ENCODE assay signal across 8 mouse cellular contexts in the genomic region with DNA sequence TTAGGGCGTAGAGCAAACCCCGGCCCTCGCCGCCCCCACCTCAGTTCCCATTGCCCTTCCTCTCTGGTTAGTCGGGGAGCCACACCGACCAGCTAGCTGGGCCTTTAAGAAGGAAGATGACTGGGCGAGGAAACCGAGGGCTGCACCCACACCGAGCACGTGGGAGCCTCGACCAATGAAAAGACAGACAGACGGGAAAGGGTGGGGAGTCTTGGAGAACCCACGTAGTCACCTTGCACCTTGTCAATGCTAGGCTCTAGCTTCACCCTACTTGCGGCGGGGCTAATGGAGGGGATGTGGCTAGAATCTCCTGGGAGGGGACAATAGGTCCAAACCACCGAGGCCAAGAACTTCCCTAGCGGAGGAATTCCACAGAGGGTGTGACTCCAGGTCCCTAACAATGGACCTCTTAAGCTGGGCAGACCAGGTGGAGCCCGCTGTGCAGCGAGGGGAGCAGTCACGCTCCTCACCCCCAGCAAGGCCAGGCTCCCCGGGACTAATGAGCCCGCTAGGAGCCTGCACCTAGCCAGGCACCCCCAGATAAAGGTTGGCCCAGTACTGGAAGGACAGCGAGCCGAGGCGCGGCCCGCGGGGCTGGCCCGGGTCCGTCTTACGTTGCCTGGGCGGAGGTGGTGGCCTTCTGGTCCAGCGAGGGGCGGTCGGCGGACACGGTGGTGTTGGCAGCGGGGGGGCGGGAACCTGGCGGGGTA. TPM values are rescaled to one million over a fixed set of nuclear protein-coding genes. Genes with fewer than 3 reads are reported as not detected.
A peak's percentile ranks its signal among the peaks of the same experiment; 100 is the strongest.
DNase-seq lines count a peak whose midpoint lies in the region; ATAC-seq lines count a peak whose summit lies in the region.

No protein-coding gene starts in this region.

- intact Hi-C loops in left cerebral cortex, postnatal 10 days (cut with DNase I), result loop anchor here (2.0 kb wide), 1 partner anchor 69 kb away; no protein-coding TSS in a partner anchor

- WGBS in intestine, embryonic 14.5 days, result under 1% methylated on average over 40 of the region's 40 CpGs

- peaks cover 20% of the 10 kb centered on the region for H3K27me3 ChIP-seq in intestine, embryonic 14.5 days (replicated peaks; ENCODE audit: control insufficient read depth, insufficient read depth, low read length)

- peaks cover 13% of the 10 kb centered on the region for H3K36me3 ChIP-seq in intestine, embryonic 14.5 days (ENCODE audit: control insufficient read depth, insufficient read depth, low read length)

- peak; percentile 80 for ATAC-seq in intestine, embryonic 14.5 days (replicated peaks; ENCODE audit: low FRiP score, low TSS enrichment, low read depth)
- peak; percentile 76 for ATAC-seq in megakaryocyte progenitor cell, adult 5-6 weeks (replicated peaks; ENCODE audit: poor library complexity)

- peak overlapping the region; percentile 59 for H3K9ac ChIP-seq in intestine, embryonic 14.5 days (ENCODE audit: low read length)

- H3K4me1 ChIP-seq in intestine, embryonic 14.5 days (replicated peaks; ENCODE audit: control insufficient read depth, insufficient read depth, low read length), result peaks cover 13% of the 10 kb centered on the region; the same call in 1 of the 2 replicates

- peak; percentile 94 for DNase-seq in adrenal gland, adult 2 months
- peak; percentile 75 for DNase-seq in embryo, embryonic 11.5 days (ENCODE audit: low read depth, low spot score)
- peak; percentile 86 for DNase-seq in gastrocnemius, postnatal 25 days
- DNase-seq in intestine, embryonic 14.5 days (ENCODE audit: low spot score), result peak; percentile 87
- DNase-seq in left cerebral cortex, postnatal 10 days (ENCODE audit: extremely low spot score in 1 of 2, low spot score in 2 of 2), result peak; percentile 86 to 88
- peak; percentile 85 to 91 for DNase-seq in right cerebral cortex, postnatal 36 days (ENCODE audit: low spot score in 2 of 2)
- peak; percentile 78 for DNase-seq in urinary bladder, postnatal 4 days (ENCODE audit: low spot score in 2 of 2)

- H3K27ac ChIP-seq in intestine, embryonic 14.5 days (ENCODE audit: low read depth), result peak overlapping the region; percentile 43

- no peaks in the 10 kb centered on the region for H3K9me3 ChIP-seq in intestine, embryonic 14.5 days (ENCODE audit: control insufficient read depth, low read length)

- H3K4me2 ChIP-seq in intestine, embryonic 14.5 days (ENCODE audit: low read length), result peak overlapping the region; percentile 99

- peak overlapping the region; percentile 59 for H3K4me3 ChIP-seq in intestine, embryonic 14.5 days (ENCODE audit: low read depth, low read length)

RNA-seq across cellular contexts. Expression of gene Rusc1, which starts 3.1 kb away (rescaled TPM):
- 10 to 100 TPM; 23.3 to 32.5 TPM for total RNA-seq in adrenal gland, adult 2 months (2021)
- 56.4 and 66.6 TPM in 2 replicates for polyA plus RNA-seq in adrenal gland, adult 2 months (2012; rRNA removed)
- 10 to 100 TPM; 17.7 to 19.6 TPM for total RNA-seq in gastrocnemius, postnatal 25 days (2021)
- 18.7 and 22.2 TPM in 2 replicates for polyA plus RNA-seq in intestine, embryonic 14.5 days (2014; fragmentation: Nextera tagmentation; extraction: Ambion mirVana)
- total RNA-seq in left cerebral cortex, postnatal 10 days (2021), result 100 to 1,000 TPM; 208 to 210 TPM
- total RNA-seq in megakaryocyte progenitor cell, adult 5-6 weeks (2015), result 21.6 and 23.4 TPM in 2 replicates
- total RNA-seq in megakaryocyte progenitor cell, adult 5-6 weeks (2017), result 16.4 and 18.2 TPM in 2 replicates

RNA-seq across cellular contexts. Expression of gene Gm43738, which starts 10.9 kb away (rescaled TPM):
- total RNA-seq in adrenal gland, adult 2 months (2021), result not detected
- not detected in 2 replicates for polyA plus RNA-seq in adrenal gland, adult 2 months (2012; rRNA removed)
- total RNA-seq in gastrocnemius, postnatal 25 days (2021), result not detected
- polyA plus RNA-seq in intestine, embryonic 14.5 days (2014; fragmentation: Nextera tagmentation; extraction: Ambion mirVana), result 0.20 TPM in 1 of 2 replicates, not detected in the other
- under 1 TPM in 1 of 2 experiments, not detected in 1; 0.19 TPM for total RNA-seq in left cerebral cortex, postnatal 10 days (2021)
- total RNA-seq in megakaryocyte progenitor cell, adult 5-6 weeks (2015), result not detected in 2 replicates
- total RNA-seq in megakaryocyte progenitor cell, adult 5-6 weeks (2017), result not detected in 2 replicates

RNA-seq across cellular contexts. Expression of gene Fdps, which starts 11.7 kb away (rescaled TPM):
- total RNA-seq in adrenal gland, adult 2 months (2021), result 100 to 1,000 TPM; 208 to 632 TPM
- polyA plus RNA-seq in adrenal gland, adult 2 months (2012; rRNA removed), result 253 and 549 TPM in 2 replicates
- 10 to 100 TPM; 26.0 to 27.8 TPM for total RNA-seq in gastrocnemius, postnatal 25 days (2021)
- polyA plus RNA-seq in intestine, embryonic 14.5 days (2014; fragmentation: Nextera tagmentation; extraction: Ambion mirVana), result 352 and 412 TPM in 2 replicates
- 100 to 1,000 TPM; 165 to 177 TPM for total RNA-seq in left cerebral cortex, postnatal 10 days (2021)
- total RNA-seq in megakaryocyte progenitor cell, adult 5-6 weeks (2015), result 99.4 and 118 TPM in 2 replicates
- 238 and 251 TPM in 2 replicates for total RNA-seq in megakaryocyte progenitor cell, adult 5-6 weeks (2017)

RNA-seq across cellular contexts. Expression of gene Pklr, which starts 45.9 kb away (rescaled TPM):
- under 1 TPM in 1 of 2 experiments, not detected in 1; 0.81 TPM for total RNA-seq in adrenal gland, adult 2 months (2021)
- polyA plus RNA-seq in adrenal gland, adult 2 months (2012; rRNA removed), result 0.55 TPM in 1 of 2 replicates, not detected in the other
- total RNA-seq in gastrocnemius, postnatal 25 days (2021), result not detected
- 13.3 and 15.8 TPM in 2 replicates for polyA plus RNA-seq in intestine, embryonic 14.5 days (2014; fragmentation: Nextera tagmentation; extraction: Ambion mirVana)
- not detected for total RNA-seq in left cerebral cortex, postnatal 10 days (2021)
- total RNA-seq in megakaryocyte progenitor cell, adult 5-6 weeks (2015), result 8.0 and 12.1 TPM in 2 replicates
- 9.6 and 16.7 TPM in 2 replicates for total RNA-seq in megakaryocyte progenitor cell, adult 5-6 weeks (2017)

Comparison
In these comparisons a context has a peak if more than half of its experiments do, and no peak if none do; other contexts are left out.
1. Peak in every context shown above with its lines: DNase-seq, ATAC-seq, H3K4me3 ChIP-seq and H3K27ac ChIP-seq.
2. RNA of gene Rusc1, which starts 3.1 kb away (total RNA-seq): 208 to 210 TPM in left cerebral cortex, postnatal 10 days; 23.3 to 32.5 TPM in adrenal gland, adult 2 months, 16.4 to 23.4 TPM in megakaryocyte progenitor cell, adult 5-6 weeks and 17.7 to 19.6 TPM in gastrocnemius, postnatal 25 days; every median in the first group is over 4 times any median in the second.